Mouse (Mus musculus) brain, embryonic 18.5 days (tissue): ENCODE data around the gene Ror1.

Experiments used
- DNase-seq: peaks from one replicate; pipeline ENCODE4 v3.0.0-alpha.2; 2012; ENCODE audit warnings: low read depth, low spot score

The Ror1 gene

GRCm38 (mm10) chr4:100478592-100479321 lies 383.2 kb downstream of the Ror1 start, which contains the start of gene Ube2u:
Ube2u (plus strand) TSS chr4:100478849.
- DNase-seq: peak; percentile 42

- no peak for DNase-seq
These were observed 392.9 kb downstream of the Ror1 start for GRCm38 (mm10) chr4:100488447-100488846.
